Mouse (Mus musculus): ENCODE measurements around the gene Olfr1098.

Olfr1098 gene

GRCm38 (mm10) chr2:86924445-86924844, at the start of gene Olfr1098:
Gene Olfr1098 (minus strand): TSS chr2:86924545.
- no peak for DNase-seq (ENCODE audit: low read depth)

GRCm38 (mm10) chr2:86960593-86960992, 36.2 kb upstream of the Olfr1098 start, which contains the start of gene Olfr1099:
Gene Olfr1099 (minus strand): TSS chr2:86960693.
- no peak for DNase-seq (ENCODE audit: low read depth)

GRCm38 (mm10) chr2:86926557-86926956, 2.2 kb upstream of the Olfr1098 start:
- DNase-seq (ENCODE audit: low read depth): no peak

- DNase-seq (ENCODE audit: low read depth): no peak
Measured at GRCm38 (mm10) chr2:86905647-86906046, 18.7 kb downstream of the Olfr1098 start.

GRCm38 (mm10) chr2:86892116-86892515, 32.2 kb downstream of the Olfr1098 start, which contains the start of gene Olfr1097:
Gene Olfr1097 (minus strand): TSS chr2:86892216.
- no peak for DNase-seq (ENCODE audit: low read depth)

GRCm38 (mm10) chr2:86874702-86875101, 49.6 kb downstream of the Olfr1098 start, which contains the start of gene Gm13723:
Gene Gm13723 (minus strand): TSS chr2:86874802.
- DNase-seq (ENCODE audit: low read depth): no peak
